In the genomic region with DNA sequence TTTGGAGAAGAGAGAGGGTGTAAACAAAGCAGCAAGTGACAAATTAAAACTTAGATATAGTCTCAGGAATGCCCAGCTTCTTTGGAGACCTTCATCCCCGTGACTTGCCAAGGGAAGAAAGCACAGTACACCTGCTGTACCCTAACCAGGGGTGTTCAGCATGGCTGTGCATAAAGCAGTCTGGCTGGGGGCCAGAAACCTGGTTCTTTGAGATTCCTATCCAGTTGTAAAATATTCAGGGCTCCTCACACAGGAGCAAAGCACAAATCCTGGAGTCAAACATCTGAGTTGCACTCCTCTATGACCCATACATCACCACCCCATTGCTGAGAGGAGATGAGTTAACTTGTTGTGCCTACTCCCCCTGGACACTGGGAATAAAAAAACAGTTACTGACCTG, we compare ENCODE assay signal across 11 mouse cellular contexts. TPM values are rescaled to one million over a fixed set of nuclear protein-coding genes. Genes with fewer than 3 reads are reported as not detected.
DNase-seq lines count a peak whose midpoint lies in the region; ATAC-seq lines count a peak whose summit lies in the region.
"Had no signal": no experiment of that assay in that cellular context is flagged by ENCODE, and none has a peak within 500 bp of the region (broad histone marks: within the 10 kb centered on the region; RNA-seq: fewer than 3 reads in every experiment).

No protein-coding gene starts in this region.

- no peaks in the 10 kb centered on the region for H3K27me3 ChIP-seq in heart, embryonic 12.5 days (replicated peaks)
- no peaks in the 10 kb centered on the region for H3K27me3 ChIP-seq in kidney, embryonic 15.5 days
- 0 out of 2 replicates have a peak, but pooled peaks cover 7% of the 10 kb centered on the region for H3K27me3 ChIP-seq in neural tube, embryonic 15.5 days (replicated peaks)

- no peak overlapping the region; the same call in 1 of the 2 replicates for H3K9ac ChIP-seq in heart, embryonic 12.5 days
- H3K9ac ChIP-seq in kidney, embryonic 15.5 days: no peak overlapping the region
- H3K9ac ChIP-seq in neural tube, embryonic 15.5 days (replicated peaks): no peak overlapping the region
- H3K9ac ChIP-seq: midbrain, embryonic 12.5 days had no signal

- no peaks in the 10 kb centered on the region for H3K36me3 ChIP-seq in heart, embryonic 12.5 days
- H3K36me3 ChIP-seq in kidney, embryonic 15.5 days: no peaks in the 10 kb centered on the region
- H3K36me3 ChIP-seq in neural tube, embryonic 15.5 days: no peaks in the 10 kb centered on the region
- H3K36me3 ChIP-seq: midbrain, embryonic 12.5 days had no signal

- WGBS in heart, embryonic 12.5 days: 73% methylated on average over 1 of the region's 1 CpGs
- 78% methylated on average over 1 of the region's 1 CpGs for WGBS in kidney, embryonic 15.5 days
- 79% methylated on average over 1 of the region's 1 CpGs for WGBS in neural tube, embryonic 15.5 days

- H3K9me3 ChIP-seq in heart, embryonic 12.5 days (replicated peaks): no peaks in the 10 kb centered on the region
- no peaks in the 10 kb centered on the region for H3K9me3 ChIP-seq in kidney, embryonic 15.5 days (replicated peaks)
- H3K9me3 ChIP-seq in neural tube, embryonic 15.5 days (replicated peaks): no peaks in the 10 kb centered on the region
- H3K9me3 ChIP-seq: midbrain, embryonic 12.5 days had no signal

- H3K4me1 ChIP-seq in heart, embryonic 12.5 days (replicated peaks): peaks cover 10% of the 10 kb centered on the region
- H3K4me1 ChIP-seq in kidney, embryonic 15.5 days: peaks cover 34% of the 10 kb centered on the region
- peaks cover 17% of the 10 kb centered on the region for H3K4me1 ChIP-seq in neural tube, embryonic 15.5 days

- H3K4me3 ChIP-seq in heart, embryonic 12.5 days: no peak overlapping the region
- peak overlapping the region; percentile 93; the same call in 1 of the 2 replicates for H3K4me3 ChIP-seq in kidney, embryonic 15.5 days (replicated peaks)
- H3K4me3 ChIP-seq in neural tube, embryonic 15.5 days (replicated peaks): no peak overlapping the region

- H3K27ac ChIP-seq in heart, embryonic 12.5 days (ENCODE audit: poor library complexity, severe bottlenecking): peak overlapping the region; percentile 40; the same call in 1 of the 2 replicates
- peak overlapping the region; percentile 95 for H3K27ac ChIP-seq in kidney, embryonic 15.5 days
- H3K27ac ChIP-seq in neural tube, embryonic 15.5 days (replicated peaks): no peak overlapping the region
- H3K27ac ChIP-seq: midbrain, embryonic 12.5 days had no signal

- H3K4me2 ChIP-seq in heart, embryonic 12.5 days: peak overlapping the region; percentile 39; the same call in 1 of the 2 replicates
- H3K4me2 ChIP-seq in kidney, embryonic 15.5 days: peak overlapping the region; percentile 70
- H3K4me2 ChIP-seq in neural tube, embryonic 15.5 days: peak overlapping the region; percentile 99

- DNase-seq in heart, adult 11 months: no peak
- DNase-seq in right cerebral cortex, postnatal 4 days: peak; percentile 6
- no peak for DNase-seq in right cerebral cortex, postnatal 25 days
- no peak for DNase-seq in Muller cell, postnatal 12 days (ENCODE audit: inconsistent ontology term)
- DNase-seq in frontal cortex, postnatal 10 days (ENCODE audit: low spot score in 2 of 2): no peak
- DNase-seq: cerebellum, adult 8-10 months; gastrocnemius, postnatal 14 days had no signal

- no peak for ATAC-seq in heart, embryonic 12.5 days (ENCODE audit: insufficient number of reproducible peaks, low FRiP score)
- ATAC-seq in kidney, embryonic 15.5 days (replicated peaks; ENCODE audit: low FRiP score): no peak; the same call in 1 of the 2 replicates
- no peak for ATAC-seq in neural tube, embryonic 15.5 days (ENCODE audit: low FRiP score)

RNA-seq across cellular contexts. Expression of a gene that starts 2.0 kb away (rescaled TPM):
- polyA plus RNA-seq in heart, embryonic 12.5 days (2016; fragmentation: Nextera tagmentation; extraction: Ambion mirVana): 59.5 and 60.4 TPM in 2 replicates
- 114 TPM in 2 replicates for polyA plus RNA-seq in kidney, embryonic 15.5 days (2015; fragmentation: Nextera tagmentation; extraction: Ambion mirVana)
- polyA plus RNA-seq in neural tube, embryonic 15.5 days (2015; fragmentation: Nextera tagmentation; extraction: Ambion mirVana): 43.9 and 55.2 TPM in 2 replicates

RNA-seq across cellular contexts. Expression of a gene that starts 2.2 kb away (rescaled TPM):
- polyA plus RNA-seq in heart, embryonic 12.5 days (2016; fragmentation: Nextera tagmentation; extraction: Ambion mirVana): 5.7 and 6.3 TPM in 2 replicates
- 24.0 and 24.7 TPM in 2 replicates for polyA plus RNA-seq in kidney, embryonic 15.5 days (2015; fragmentation: Nextera tagmentation; extraction: Ambion mirVana)
- 8.3 and 10.1 TPM in 2 replicates for polyA plus RNA-seq in neural tube, embryonic 15.5 days (2015; fragmentation: Nextera tagmentation; extraction: Ambion mirVana)

RNA-seq across cellular contexts. Expression of a gene that starts 41.0 kb away (rescaled TPM):
- polyA plus RNA-seq in heart, embryonic 12.5 days (2016; fragmentation: Nextera tagmentation; extraction: Ambion mirVana): 32.3 and 34.9 TPM in 2 replicates
- 32.8 and 35.2 TPM in 2 replicates for polyA plus RNA-seq in kidney, embryonic 15.5 days (2015; fragmentation: Nextera tagmentation; extraction: Ambion mirVana)
- 12.7 and 14.1 TPM in 2 replicates for polyA plus RNA-seq in neural tube, embryonic 15.5 days (2015; fragmentation: Nextera tagmentation; extraction: Ambion mirVana)

Comparison
In these comparisons a context has a peak if more than half of its experiments do, and no peak if none do; other contexts are left out.
1. H3K4me2 ChIP-seq: peak in every context shown above with its lines; median percentile 99 in neural tube, embryonic 15.5 days; 70 in kidney, embryonic 15.5 days; 39 in heart, embryonic 12.5 days.